Mouse (Mus musculus): ENCODE measurements around the gene Upk3a. TPM values are rescaled to one million over a fixed set of nuclear protein-coding genes. Genes with fewer than 3 reads are reported as not detected.

The Upk3a gene
- polyA plus RNA-seq, 1 experiment, result 0.20 TPM

GRCm38 (mm10) chr15:84989771-84990170, 27.2 kb upstream of the Upk3a start:
- Histone ChIP-seq H3K27ac (ENCODE audit: insufficient read depth, low read length) (no peak overlapping the region), H3K4me3 (replicated peaks; ENCODE audit: insufficient read depth, low read depth, low read length) (no peak overlapping the region), H3K4me1 (ENCODE audit: control insufficient read depth, insufficient read depth, low read length) (peaks cover 3% of the 10 kb centered on the region), H3K27me3 (ENCODE audit: control insufficient read depth, insufficient read depth, low read length) (no peaks in the 10 kb centered on the region)
- WGBS, result 25% methylated on average over 7 of the region's 7 CpGs
- no peak for TF ChIP-seq POLR2A (IDR thresholded peaks at IDR 0.05; ENCODE audit: borderline replicate concordance, insufficient read depth, low read length)
- TF ChIP-seq CTCF (IDR thresholded peaks at IDR 0.05; ENCODE audit: borderline replicate concordance, insufficient read depth, low read depth, low read length), result no peak
- no peak for DNase-seq

- no peak overlapping the region for H3K27ac ChIP-seq (ENCODE audit: insufficient read depth, low read length)
- H3K4me1 ChIP-seq (ENCODE audit: control insufficient read depth, insufficient read depth, low read length), result no peaks in the 10 kb centered on the region
- WGBS, result 39% methylated on average over 6 of the region's 6 CpGs
These were observed 22.4 kb upstream of the Upk3a start for GRCm38 (mm10) chr15:84994498-84994897.

DNA sequence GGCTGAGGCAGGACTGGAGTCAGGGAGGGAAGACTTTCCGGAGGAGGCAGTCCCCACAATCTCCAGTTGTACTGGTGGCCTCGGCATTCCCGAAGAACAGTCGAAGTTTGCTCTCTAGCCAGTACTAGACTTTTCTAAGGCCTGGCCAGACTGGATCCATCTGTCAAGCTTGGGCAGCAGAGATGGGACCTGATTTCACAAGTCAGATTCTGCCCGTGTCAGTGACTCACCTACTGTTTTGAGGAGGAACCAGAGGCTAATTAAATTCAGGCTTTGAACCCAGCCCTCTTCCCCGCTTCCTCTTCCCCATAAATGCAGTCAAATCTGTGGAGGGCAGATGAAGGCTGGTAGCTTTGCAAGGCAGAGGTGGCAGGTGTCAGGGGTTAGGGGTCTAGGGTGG, 21.9 kb upstream of the Upk3a start:
- H3K4me3 ChIP-seq (replicated peaks; ENCODE audit: insufficient read depth, low read depth, low read length), result no peak overlapping the region
- no peak overlapping the region for H3K27ac ChIP-seq (ENCODE audit: insufficient read depth, low read length)
- H3K27me3 ChIP-seq (ENCODE audit: control insufficient read depth, insufficient read depth, low read length), result no peaks in the 10 kb centered on the region
- H3K4me1 ChIP-seq (ENCODE audit: control insufficient read depth, insufficient read depth, low read length), result no peaks in the 10 kb centered on the region
- no peak for DNase-seq
- TF ChIP-seq CTCF (IDR thresholded peaks at IDR 0.05; ENCODE audit: borderline replicate concordance, insufficient read depth, low read depth, low read length) (no peak), POLR2A (IDR thresholded peaks at IDR 0.05; ENCODE audit: borderline replicate concordance, insufficient read depth, low read length) (no peak)
- 58% methylated on average over 6 of the region's 6 CpGs for WGBS

More at GRCm38 (mm10) chr15:84994498-84994897, 22.4 kb upstream of the Upk3a start:
- TF ChIP-seq CTCF (IDR thresholded peaks at IDR 0.05; ENCODE audit: borderline replicate concordance, insufficient read depth, low read depth, low read length), result no peak
- no peak for TF ChIP-seq POLR2A (IDR thresholded peaks at IDR 0.05; ENCODE audit: borderline replicate concordance, insufficient read depth, low read length)
- no peaks in the 10 kb centered on the region for H3K27me3 ChIP-seq (ENCODE audit: control insufficient read depth, insufficient read depth, low read length)
- no peak overlapping the region for H3K4me3 ChIP-seq (replicated peaks; ENCODE audit: insufficient read depth, low read depth, low read length)
- DNase-seq, result no peak

GRCm38 (mm10) chr15:84995967-84996366, 21.0 kb upstream of the Upk3a start:
- no peaks in the 10 kb centered on the region for H3K27me3 ChIP-seq (ENCODE audit: control insufficient read depth, insufficient read depth, low read length)
- peak; percentile 43 to 50 for DNase-seq
- 0% methylated on average over 1 of the region's 1 CpGs for WGBS

GRCm38 (mm10) chr15:84997768-84998454, 19.0 kb upstream of the Upk3a start:
- H3K27ac ChIP-seq (ENCODE audit: insufficient read depth, low read length), result no peak overlapping the region
- no peak for DNase-seq
- 79% methylated on average over 14 of the region's 14 CpGs for WGBS
- TF ChIP-seq POLR2A (IDR thresholded peaks at IDR 0.05; ENCODE audit: borderline replicate concordance, insufficient read depth, low read length), result no peak
- TF ChIP-seq CTCF (IDR thresholded peaks at IDR 0.05; ENCODE audit: borderline replicate concordance, insufficient read depth, low read depth, low read length), result no peak
- no peaks in the 10 kb centered on the region for H3K27me3 ChIP-seq (ENCODE audit: control insufficient read depth, insufficient read depth, low read length)
- no peaks in the 10 kb centered on the region for H3K4me1 ChIP-seq (ENCODE audit: control insufficient read depth, insufficient read depth, low read length)
- H3K4me3 ChIP-seq (replicated peaks; ENCODE audit: insufficient read depth, low read depth, low read length), result no peak overlapping the region

More at GRCm38 (mm10) chr15:84995967-84996366, 21.0 kb upstream of the Upk3a start:
- no peaks in the 10 kb centered on the region for H3K4me1 ChIP-seq (ENCODE audit: control insufficient read depth, insufficient read depth, low read length)
- no peak overlapping the region for H3K27ac ChIP-seq (ENCODE audit: insufficient read depth, low read length)
- TF ChIP-seq CTCF (IDR thresholded peaks at IDR 0.05; ENCODE audit: borderline replicate concordance, insufficient read depth, low read depth, low read length) (peak; percentile 59; the same call in 1 of the 2 replicates), POLR2A (IDR thresholded peaks at IDR 0.05; ENCODE audit: borderline replicate concordance, insufficient read depth, low read length) (no peak)
- H3K4me3 ChIP-seq (replicated peaks; ENCODE audit: insufficient read depth, low read depth, low read length), result no peak overlapping the region

DNA sequence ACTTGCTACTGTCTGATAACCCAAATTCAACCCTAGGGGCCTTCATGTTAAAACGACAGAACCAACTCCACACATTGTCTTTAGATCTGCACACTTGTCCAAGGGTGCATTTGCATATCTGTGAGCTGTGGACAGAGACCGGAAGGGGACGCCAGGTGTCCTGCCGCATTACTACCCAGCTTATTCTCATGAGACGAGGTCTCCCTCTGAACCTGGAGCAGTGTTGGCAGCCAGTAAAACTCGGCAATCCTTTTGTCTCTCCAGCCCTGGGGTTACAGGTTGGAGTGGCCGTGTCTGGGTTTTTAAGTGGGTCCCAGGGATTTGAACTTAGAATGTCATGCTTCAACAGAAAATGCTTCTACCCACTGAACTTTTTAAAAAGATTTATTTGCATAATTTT, 17.0 kb upstream of the Upk3a start:
- no peak overlapping the region for H3K27ac ChIP-seq (ENCODE audit: insufficient read depth, low read length)

DNA sequence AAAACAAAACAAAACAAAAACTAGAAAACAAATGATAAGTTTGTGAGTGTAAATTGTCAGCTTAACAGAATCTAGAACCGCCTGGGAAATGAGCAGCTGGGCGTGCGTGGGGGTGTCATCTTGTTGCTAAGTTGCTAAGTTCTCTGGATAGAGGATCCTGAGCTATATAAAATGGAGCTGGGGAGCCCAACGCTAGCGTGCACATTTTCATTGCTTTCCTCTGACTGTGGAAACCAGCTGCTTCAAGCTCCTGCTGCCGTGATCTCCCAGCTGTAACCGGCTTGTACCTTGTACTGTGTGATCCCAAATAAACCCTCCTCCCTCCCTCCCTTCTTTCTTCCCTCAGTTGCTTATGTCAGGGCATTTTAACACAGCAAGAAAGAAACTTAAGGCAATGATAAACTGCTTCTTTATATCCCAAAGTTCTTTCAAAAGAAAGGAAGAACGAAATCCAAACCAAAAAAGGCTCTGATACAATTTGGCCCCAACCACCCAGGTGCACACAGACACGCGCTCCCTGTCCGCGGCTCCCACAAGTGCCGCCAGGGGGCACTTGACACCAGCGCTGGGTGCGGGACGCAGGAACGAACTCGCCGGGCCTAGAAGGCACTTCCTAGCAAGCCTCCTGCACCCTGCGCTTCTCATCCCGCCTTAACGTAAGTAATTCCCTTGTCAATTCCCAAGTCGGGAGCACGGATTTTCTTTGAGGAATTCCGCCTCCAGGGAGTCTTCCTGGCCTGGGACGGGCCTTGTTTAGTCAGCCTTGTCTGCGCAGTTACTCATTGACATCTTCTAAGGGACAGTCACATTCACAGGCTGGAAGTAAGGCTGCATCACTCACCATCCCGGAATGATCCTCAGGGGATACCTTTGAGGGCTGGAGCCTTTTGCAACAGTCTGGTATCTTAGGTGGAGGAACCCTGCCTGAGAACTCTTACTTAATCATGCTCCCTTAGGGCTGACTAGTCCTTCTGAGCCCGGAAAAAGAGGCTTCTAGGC, 15.7 kb upstream of the Upk3a start:
- Histone ChIP-seq H3K27me3 (ENCODE audit: control insufficient read depth, insufficient read depth, low read length) (no peaks in the 10 kb centered on the region), H3K4me3 (replicated peaks; ENCODE audit: insufficient read depth, low read depth, low read length) (no peak overlapping the region), H3K4me1 (ENCODE audit: control insufficient read depth, insufficient read depth, low read length) (no peaks in the 10 kb centered on the region), H3K27ac (ENCODE audit: insufficient read depth, low read length) (no peak overlapping the region)
- TF ChIP-seq CTCF (IDR thresholded peaks at IDR 0.05; ENCODE audit: borderline replicate concordance, insufficient read depth, low read depth, low read length) (peak; percentile 93), POLR2A (IDR thresholded peaks at IDR 0.05; ENCODE audit: borderline replicate concordance, insufficient read depth, low read length) (no peak)
- 23% methylated on average over 29 of the region's 29 CpGs for WGBS
- DNase-seq, result peak; percentile 72 to 80

More for the DNA sequence above, 17.0 kb upstream of the Upk3a start:
- 54% methylated on average over 7 of the region's 7 CpGs for WGBS
- TF ChIP-seq CTCF (IDR thresholded peaks at IDR 0.05; ENCODE audit: borderline replicate concordance, insufficient read depth, low read depth, low read length), result no peak
- no peak overlapping the region for H3K4me3 ChIP-seq (replicated peaks; ENCODE audit: insufficient read depth, low read depth, low read length)
- H3K27me3 ChIP-seq (ENCODE audit: control insufficient read depth, insufficient read depth, low read length), result no peaks in the 10 kb centered on the region
- no peaks in the 10 kb centered on the region for H3K4me1 ChIP-seq (ENCODE audit: control insufficient read depth, insufficient read depth, low read length)
- DNase-seq, result no peak

Data from cerebellum, adult 2 months (tissue).